Mouse (Mus musculus) megakaryocyte, embryonic 14.5 days (primary cell): ENCODE data around the gene Ptprb. TPM values are rescaled to one million over a fixed set of nuclear protein-coding genes. Genes with fewer than 3 reads are reported as not detected.

ENCODE experiments used
- H3K27me3 ChIP-seq: replicated peaks from 2 replicates; pipeline ENCODE3; 2012; ENCODE audit warnings: inconsistent platforms
- H3K36me3 ChIP-seq: replicated peaks from 2 replicates; pipeline ENCODE3; 2012; ENCODE audit warnings: low read length, inconsistent platforms, mixed read lengths
- H3K4me1 ChIP-seq: 2 replicates; pipeline ENCODE4 v1.6.1; 2012; ENCODE audit warnings: inconsistent platforms
- H3K4me3 ChIP-seq: replicated peaks from 2 replicates; pipeline ENCODE3; 2012; ENCODE audit warnings: moderate library complexity, mild to moderate bottlenecking, inconsistent platforms
- H3K9me3 ChIP-seq: 2 replicates; pipeline ENCODE4 v1.6.1; 2012; ENCODE audit warnings: inconsistent platforms
- FLI1 ChIP-seq: IDR thresholded peaks from 2 replicates; pipeline ENCODE4 v1.6.1; 2012; ENCODE audit warnings: low read length, inconsistent platforms, mixed read lengths
- GATA1 ChIP-seq: IDR thresholded peaks from 3 replicates; pipeline ENCODE4 v1.6.1; 2012; ENCODE audit warnings: mixed read lengths, low read length, inconsistent platforms, borderline replicate concordance
- polyA plus RNA-seq: library from polyadenylated mRNA; stranded (reverse); fragments of >175 nt; gene quantifications from 2 replicates; pipeline ENCODE4 v1.2.3, GENCODE M21; 2012; ENCODE audit warnings: low replicate concordance; ENCODE audit not compliant: insufficient read depth

Ptprb gene
- polyA plus RNA-seq, 1 experiment: not detected

DNA sequence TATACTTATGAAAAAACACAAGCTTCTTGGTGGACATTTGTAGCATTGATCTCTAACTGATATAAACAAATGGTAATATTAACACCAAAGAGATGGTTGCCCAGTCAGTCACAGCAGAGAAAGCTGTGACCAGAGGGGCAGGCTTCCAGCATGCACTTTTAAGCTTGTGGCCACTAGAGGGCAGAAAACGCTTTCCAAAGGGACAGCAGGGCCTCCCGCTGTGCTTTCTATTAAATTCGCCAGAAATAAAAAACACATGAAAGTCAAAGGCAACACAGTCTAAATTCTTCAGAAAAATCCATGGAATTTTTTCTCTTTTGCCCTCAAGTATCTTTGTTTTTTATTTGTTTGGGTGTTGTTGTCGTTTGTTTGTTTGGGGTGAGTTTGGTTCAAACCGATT, 55.1 kb downstream of the Ptprb start:
- H3K4me1 ChIP-seq: no peaks in the 10 kb centered on the region
- TF ChIP-seq GATA1 (no peak), FLI1 (no peak)
- peaks cover 3% of the 10 kb centered on the region for H3K27me3 ChIP-seq
- H3K9me3 ChIP-seq: 0 out of 2 replicates have a peak, but pooled peaks cover 4% of the 10 kb centered on the region
- no peaks in the 10 kb centered on the region for H3K36me3 ChIP-seq
- no peak overlapping the region for H3K4me3 ChIP-seq

DNA sequence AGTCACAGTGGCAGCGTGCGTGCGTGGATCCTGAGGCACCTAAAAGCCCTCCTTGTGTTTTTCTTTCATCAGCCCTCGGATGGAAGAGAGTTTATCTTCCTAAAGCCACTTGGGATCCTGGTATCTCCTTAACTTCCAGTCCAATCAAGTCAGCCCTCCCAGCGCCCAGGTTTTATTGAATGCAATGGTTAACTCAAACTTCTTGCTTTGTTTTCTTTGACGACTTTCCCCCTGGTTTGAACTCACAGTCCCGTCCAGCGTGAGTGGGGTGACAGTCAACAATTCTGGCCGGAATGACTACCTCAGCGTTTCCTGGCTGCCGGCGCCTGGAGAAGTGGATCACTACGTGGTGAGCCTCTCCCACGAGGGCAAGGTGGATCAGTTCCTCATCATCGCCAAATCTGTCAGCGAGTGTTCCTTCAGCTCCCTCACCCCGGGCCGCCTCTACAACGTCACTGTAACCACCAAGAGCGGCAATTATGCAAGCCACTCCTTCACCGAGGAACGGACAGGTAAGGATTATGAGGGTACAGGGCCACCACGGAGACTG, 55.7 kb downstream of the Ptprb start:
- Histone ChIP-seq H3K27me3 (peaks cover 3% of the 10 kb centered on the region), H3K9me3 (0 out of 2 replicates have a peak, but pooled peaks cover 4% of the 10 kb centered on the region), H3K36me3 (no peaks in the 10 kb centered on the region), H3K4me1 (no peaks in the 10 kb centered on the region), H3K4me3 (no peak overlapping the region)
- TF ChIP-seq FLI1 (no peak), GATA1 (no peak)

DNA sequence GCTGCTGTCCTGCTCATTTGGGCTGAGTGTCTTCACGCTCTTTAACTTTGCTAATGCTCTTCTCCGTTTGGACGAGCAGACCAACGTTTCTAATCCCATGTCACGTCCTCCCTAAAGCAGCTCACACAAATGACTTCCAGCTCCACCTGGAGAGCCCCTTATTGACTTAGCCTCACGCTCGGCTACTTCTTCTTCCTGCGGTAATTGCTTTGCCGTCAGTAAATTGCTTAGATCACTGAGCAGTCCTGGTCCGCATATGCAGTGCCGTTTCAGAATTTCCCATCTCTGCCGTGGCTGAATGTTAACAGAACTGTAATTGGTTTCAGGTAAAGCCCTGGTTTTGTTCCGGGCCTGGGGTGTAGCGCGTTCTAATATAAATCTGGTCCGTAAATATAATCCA, 58.3 kb downstream of the Ptprb start:
- H3K4me3 ChIP-seq: no peak overlapping the region
- no peaks in the 10 kb centered on the region for H3K36me3 ChIP-seq
- TF ChIP-seq FLI1: no peak
- TF ChIP-seq GATA1: no peak
- H3K9me3 ChIP-seq: 0 out of 2 replicates have a peak, but pooled peaks cover 4% of the 10 kb centered on the region
- H3K4me1 ChIP-seq: no peaks in the 10 kb centered on the region
- H3K27me3 ChIP-seq: peaks cover 3% of the 10 kb centered on the region

DNA sequence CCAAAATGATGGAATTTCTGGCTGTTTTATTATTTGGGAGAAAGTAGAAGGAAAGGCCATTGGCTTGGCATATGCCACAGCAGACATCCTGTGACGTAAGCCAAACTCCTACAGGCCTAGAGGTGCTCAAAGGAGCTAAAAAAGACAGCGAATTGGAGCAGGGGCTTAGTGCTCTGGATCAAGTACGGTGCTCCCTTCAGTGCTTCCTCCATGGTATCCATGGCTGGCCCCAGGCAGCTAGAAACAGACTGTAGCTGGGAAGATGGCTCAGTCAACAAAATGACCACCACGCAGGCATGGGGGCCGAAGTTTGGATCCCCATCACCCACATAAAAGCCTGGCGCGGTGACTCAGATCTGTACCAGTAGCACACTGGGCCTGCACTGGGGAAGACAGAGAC, 58.8 kb downstream of the Ptprb start:
- H3K9me3 ChIP-seq: 0 out of 2 replicates have a peak, but pooled peaks cover 4% of the 10 kb centered on the region
- no peaks in the 10 kb centered on the region for H3K36me3 ChIP-seq
- H3K27me3 ChIP-seq: peaks cover 3% of the 10 kb centered on the region
- no peak for TF ChIP-seq FLI1
- no peak for TF ChIP-seq GATA1
- no peak overlapping the region for H3K4me3 ChIP-seq
- no peaks in the 10 kb centered on the region for H3K4me1 ChIP-seq

DNA sequence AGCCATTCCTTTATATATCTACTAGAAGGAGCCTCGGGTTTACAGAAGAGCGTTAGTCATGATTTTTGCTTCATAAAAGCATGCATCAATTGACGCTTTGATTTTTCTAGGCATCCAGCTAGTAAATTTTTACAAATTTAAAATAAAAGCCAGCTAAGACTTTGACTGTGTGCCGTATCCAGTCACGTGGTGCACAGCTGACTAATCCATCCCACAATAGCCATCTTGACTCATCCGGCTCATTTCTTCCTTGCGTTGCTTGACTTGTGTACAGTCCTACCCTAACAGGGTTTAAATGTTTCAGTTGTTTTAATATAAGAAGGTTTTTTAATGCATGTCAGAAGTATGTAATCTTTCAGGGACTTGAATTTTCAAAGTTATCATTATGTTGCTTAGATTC, 60.0 kb downstream of the Ptprb start:
- H3K4me3 ChIP-seq: no peak overlapping the region
- H3K36me3 ChIP-seq: no peaks in the 10 kb centered on the region
- H3K4me1 ChIP-seq: no peaks in the 10 kb centered on the region

DNA sequence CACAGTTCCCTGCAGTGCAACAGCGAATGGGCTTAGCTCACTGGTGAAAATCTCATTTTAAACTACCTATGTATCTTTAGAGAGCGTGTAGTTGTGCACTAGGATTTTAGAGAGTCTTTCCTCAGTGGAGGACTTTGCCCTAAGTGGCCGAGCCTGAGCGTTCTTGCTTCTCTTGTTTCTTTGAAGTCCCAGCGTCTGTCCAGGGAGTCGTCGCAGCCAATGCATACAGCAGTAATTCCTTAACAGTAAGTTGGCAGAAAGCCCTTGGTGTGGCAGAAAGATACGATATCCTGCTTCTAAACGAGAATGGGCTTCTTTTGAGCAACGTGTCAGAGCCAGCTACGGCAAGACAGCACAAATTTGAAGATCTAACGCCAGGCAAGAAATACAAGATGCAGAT, 65.9 kb downstream of the Ptprb start:
- Histone ChIP-seq H3K4me1 (no peaks in the 10 kb centered on the region), H3K4me3 (no peak overlapping the region), H3K36me3 (no peaks in the 10 kb centered on the region), H3K9me3 (peaks cover 28% of the 10 kb centered on the region), H3K27me3 (no peaks in the 10 kb centered on the region)
- no peak for TF ChIP-seq FLI1
- TF ChIP-seq GATA1: no peak

More for the DNA sequence above, 60.0 kb downstream of the Ptprb start:
- Histone ChIP-seq H3K27me3 (peaks cover 3% of the 10 kb centered on the region), H3K9me3 (peaks cover 8% of the 10 kb centered on the region)
- TF ChIP-seq FLI1 (no peak), GATA1 (no peak)

DNA sequence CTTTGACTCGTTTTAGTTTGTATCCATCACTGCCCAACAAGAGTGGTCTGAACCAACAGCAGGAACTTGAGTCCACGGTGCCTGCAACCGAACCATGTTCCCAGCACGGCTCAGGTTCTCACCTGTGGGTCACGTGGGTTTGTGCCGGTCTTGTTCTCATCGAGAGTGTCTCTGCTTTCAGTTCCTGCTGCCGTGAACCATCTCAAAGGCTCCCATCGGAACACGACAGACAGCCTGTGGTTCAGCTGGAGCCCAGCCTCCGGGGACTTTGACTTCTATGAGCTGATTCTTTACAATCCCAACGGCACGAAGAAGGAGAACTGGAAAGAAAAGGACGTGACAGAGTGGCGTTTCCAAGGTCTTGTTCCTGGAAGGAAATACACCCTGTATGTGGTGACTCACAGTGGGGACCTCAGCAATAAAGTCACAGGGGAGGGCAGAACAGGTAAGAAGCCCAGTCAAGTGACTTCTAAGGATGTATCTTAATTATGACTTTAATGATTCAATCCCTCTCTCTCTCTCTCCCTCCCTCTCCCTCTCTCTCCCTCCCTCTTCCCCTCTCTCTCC, 71.4 kb downstream of the Ptprb start:
- no peaks in the 10 kb centered on the region for H3K4me1 ChIP-seq

DNA sequence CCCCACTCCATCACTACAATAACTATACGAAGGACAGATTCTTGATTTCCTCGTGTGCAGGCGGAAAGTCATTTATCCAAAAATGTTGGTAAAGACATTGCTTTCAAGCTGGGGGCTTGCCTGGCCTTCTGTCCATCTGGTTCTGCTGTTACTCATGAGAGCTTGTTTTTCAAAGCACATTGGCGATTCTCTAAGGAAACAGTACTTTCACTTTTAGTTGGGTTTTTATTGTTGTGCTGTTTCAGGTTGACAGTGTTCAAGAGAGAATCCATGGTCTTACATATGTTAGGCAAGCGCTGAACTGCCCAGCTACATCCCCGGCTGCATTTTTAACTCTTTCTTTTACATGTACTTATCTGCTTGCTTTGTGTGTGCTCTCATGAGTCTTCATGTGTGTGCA, 73.7 kb downstream of the Ptprb start:
- TF ChIP-seq FLI1 (no peak), GATA1 (no peak)
- no peaks in the 10 kb centered on the region for H3K36me3 ChIP-seq

More for the DNA sequence above, 71.4 kb downstream of the Ptprb start:
- Histone ChIP-seq H3K27me3 (no peaks in the 10 kb centered on the region), H3K36me3 (no peaks in the 10 kb centered on the region), H3K9me3 (peaks cover 24% of the 10 kb centered on the region), H3K4me3 (no peak overlapping the region)
- TF ChIP-seq FLI1: no peak
- no peak for TF ChIP-seq GATA1

DNA sequence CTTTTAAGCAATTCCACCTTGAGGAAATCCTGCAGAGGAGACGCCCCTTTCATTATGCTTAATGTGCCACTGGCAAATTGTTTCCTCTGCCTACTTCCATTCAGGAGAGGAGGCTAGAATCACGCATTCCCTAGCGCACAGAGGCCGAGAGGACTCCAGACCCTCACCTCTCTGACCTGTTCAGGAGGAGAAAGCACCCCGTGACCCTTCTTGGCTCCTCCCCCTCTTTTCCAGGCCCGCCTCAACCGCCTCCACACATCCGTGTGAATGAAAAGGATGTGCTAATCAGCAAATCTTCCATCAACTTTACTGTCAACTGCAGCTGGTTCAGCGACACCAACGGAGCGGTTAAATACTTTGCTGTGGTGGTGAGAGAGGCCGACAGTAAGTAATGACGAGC, 75.2 kb downstream of the Ptprb start:
- TF ChIP-seq FLI1 (no peak), GATA1 (no peak)
- Histone ChIP-seq H3K36me3 (no peaks in the 10 kb centered on the region), H3K27me3 (no peaks in the 10 kb centered on the region), H3K4me1 (no peaks in the 10 kb centered on the region), H3K4me3 (no peak overlapping the region), H3K9me3 (0 out of 2 replicates have a peak, but pooled peaks cover 12% of the 10 kb centered on the region)

More for the DNA sequence above, 73.7 kb downstream of the Ptprb start:
- no peaks in the 10 kb centered on the region for H3K4me1 ChIP-seq
- H3K27me3 ChIP-seq: no peaks in the 10 kb centered on the region
- peaks cover 19% of the 10 kb centered on the region for H3K9me3 ChIP-seq
- H3K4me3 ChIP-seq: no peak overlapping the region

DNA sequence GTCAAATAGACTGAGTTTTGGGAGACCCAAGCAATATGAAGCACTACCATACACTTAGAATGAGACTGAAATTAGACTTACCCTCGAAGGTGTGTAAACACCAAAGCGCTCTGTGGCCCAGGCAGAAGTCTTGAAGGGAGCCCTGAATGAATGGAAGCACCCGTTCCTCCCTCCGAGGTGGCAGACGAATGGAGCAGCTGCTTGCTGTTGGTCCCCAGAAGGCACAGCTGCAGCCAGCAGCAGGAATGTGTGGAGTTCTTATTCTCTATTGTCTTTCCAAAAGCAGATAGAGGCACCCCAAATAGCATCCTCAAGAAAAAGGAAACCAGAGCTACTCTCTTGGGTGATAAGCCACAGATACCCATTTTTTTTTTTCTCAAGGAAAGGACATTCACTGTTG, 79.0 kb downstream of the Ptprb start:
- Histone ChIP-seq H3K9me3 (0 out of 2 replicates have a peak, but pooled peaks cover 3% of the 10 kb centered on the region), H3K4me3 (no peak overlapping the region), H3K27me3 (peaks cover 2% of the 10 kb centered on the region), H3K4me1 (no peaks in the 10 kb centered on the region), H3K36me3 (no peaks in the 10 kb centered on the region)
- TF ChIP-seq FLI1: no peak
- no peak for TF ChIP-seq GATA1

DNA sequence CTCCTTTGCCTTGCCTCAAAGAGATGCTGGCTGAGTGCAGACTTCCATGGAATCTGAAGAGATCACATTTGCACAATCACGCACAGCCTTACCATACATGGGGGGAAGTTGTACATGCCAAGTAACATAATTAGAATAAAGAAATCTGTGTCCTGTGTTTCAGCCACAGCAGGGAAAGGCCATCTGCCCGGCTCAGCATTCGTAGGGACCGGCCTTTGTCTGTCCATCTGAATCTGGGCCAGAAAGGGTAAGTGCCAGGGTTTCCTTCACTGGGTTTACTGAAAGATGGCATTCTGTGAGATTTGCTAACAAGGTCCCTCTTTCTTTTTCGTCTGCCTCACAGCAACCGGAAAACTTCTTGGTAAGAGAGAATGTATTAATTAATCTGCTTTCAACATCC, 86.9 kb downstream of the Ptprb start:
- no peaks in the 10 kb centered on the region for H3K4me1 ChIP-seq

More for the DNA sequence above, 86.9 kb downstream of the Ptprb start:
- no peak for TF ChIP-seq GATA1
- TF ChIP-seq FLI1: no peak
- H3K36me3 ChIP-seq: no peaks in the 10 kb centered on the region
- no peak overlapping the region for H3K4me3 ChIP-seq
- no peaks in the 10 kb centered on the region for H3K9me3 ChIP-seq
- no peaks in the 10 kb centered on the region for H3K27me3 ChIP-seq
